Mouse (Mus musculus): Measurements from ENCODE around the gene Trim11. TPM values are rescaled to one million over a fixed set of nuclear protein-coding genes. Genes with fewer than 3 reads are reported as not detected.
A peak's percentile ranks its signal among the peaks of the same experiment; 100 is the strongest.

Trim11 gene
- 17.0 and 17.5 TPM in 2 replicates for polyA plus RNA-seq (2015; fragmentation: Nextera tagmentation; extraction: Ambion mirVana)

GRCm38 (mm10) chr11:58978027-58978705, at the start of gene Trim11:
Gene Trim11, plus strand, starts transcription at chr11:58978093.
- peak within 1 kb of the TSS; percentile 93 for H3K9ac ChIP-seq (ENCODE audit: low read depth, low read length)
- H3K4me3 ChIP-seq (ENCODE audit: low read length), result peak within 1 kb of the TSS; percentile 98
- peaks cover 7% of the 10 kb centered on the region; the same call in 1 of the 2 replicates for H3K36me3 ChIP-seq (ENCODE audit: control insufficient read depth, insufficient read depth, low read length)
- H3K9me3 ChIP-seq (ENCODE audit: control insufficient read depth, low read length), result no peaks in the 10 kb centered on the region
- ATAC-seq, result peak; percentile 75
- H3K4me2 ChIP-seq (ENCODE audit: low read depth, low read length), result peak within 1 kb of the TSS; percentile 93
- H3K27me3 ChIP-seq (replicated peaks; ENCODE audit: control insufficient read depth, insufficient read depth, low read length), result no peaks in the 10 kb centered on the region
- H3K27ac ChIP-seq (ENCODE audit: low read length), result peak within 1 kb of the TSS; percentile 81
- WGBS, result under 1% methylated on average over 64 of the region's 64 CpGs
- H3K4me1 ChIP-seq (ENCODE audit: control insufficient read depth, insufficient read depth, low read length), result peaks cover 32% of the 10 kb centered on the region

DNA sequence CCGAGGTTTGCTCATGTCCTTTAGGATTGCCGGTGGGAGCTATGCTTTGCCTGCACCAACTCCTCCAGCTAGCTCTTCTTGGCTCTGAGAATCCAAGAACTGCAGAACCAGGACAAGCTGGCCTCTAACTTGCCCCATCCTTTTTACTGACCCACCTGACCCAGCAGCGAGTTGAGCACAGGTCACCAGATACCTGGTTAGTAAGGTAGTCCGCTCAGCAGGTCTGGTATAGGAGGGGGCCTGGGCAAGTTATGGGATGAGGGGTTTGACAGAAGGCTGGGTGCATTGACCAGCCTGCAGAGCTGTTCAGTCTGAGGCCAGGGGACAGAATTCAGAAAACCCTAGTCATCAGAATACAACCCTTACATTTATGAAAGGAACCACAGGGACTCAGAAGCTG, 48.8 kb upstream of the Trim11 start:
- Histone ChIP-seq H3K4me2 (ENCODE audit: low read depth, low read length) (no peak overlapping the region), H3K4me3 (ENCODE audit: low read length) (no peak overlapping the region), H3K36me3 (ENCODE audit: control insufficient read depth, insufficient read depth, low read length) (peaks cover 13% of the 10 kb centered on the region; the same call in 1 of the 2 replicates), H3K4me1 (ENCODE audit: control insufficient read depth, insufficient read depth, low read length) (peaks cover 4% of the 10 kb centered on the region; the same call in 1 of the 2 replicates), H3K9ac (ENCODE audit: low read depth, low read length) (no peak overlapping the region), H3K9me3 (ENCODE audit: control insufficient read depth, low read length) (no peaks in the 10 kb centered on the region), H3K27ac (ENCODE audit: low read length) (no peak overlapping the region), H3K27me3 (replicated peaks; ENCODE audit: control insufficient read depth, insufficient read depth, low read length) (no peaks in the 10 kb centered on the region)
- WGBS, result 73% methylated on average over 4 of the region's 4 CpGs
- no peak for ATAC-seq

- Histone ChIP-seq H3K27me3 (replicated peaks; ENCODE audit: control insufficient read depth, insufficient read depth, low read length) (no peaks in the 10 kb centered on the region), H3K9ac (ENCODE audit: low read depth, low read length) (no peak overlapping the region), H3K4me3 (ENCODE audit: low read length) (no peak overlapping the region), H3K36me3 (ENCODE audit: control insufficient read depth, insufficient read depth, low read length) (peaks cover 13% of the 10 kb centered on the region; the same call in 1 of the 2 replicates), H3K27ac (ENCODE audit: low read length) (no peak overlapping the region), H3K4me2 (ENCODE audit: low read depth, low read length) (no peak overlapping the region), H3K4me1 (ENCODE audit: control insufficient read depth, insufficient read depth, low read length) (peaks cover 4% of the 10 kb centered on the region; the same call in 1 of the 2 replicates), H3K9me3 (ENCODE audit: control insufficient read depth, low read length) (no peaks in the 10 kb centered on the region)
- ATAC-seq, result 0 out of 2 replicates have a peak, but pooled peaks have one; percentile 17
- WGBS, result 40% methylated on average over 3 of the region's 3 CpGs
These were observed 48.3 kb upstream of the Trim11 start for GRCm38 (mm10) chr11:58929641-58930040.

DNA sequence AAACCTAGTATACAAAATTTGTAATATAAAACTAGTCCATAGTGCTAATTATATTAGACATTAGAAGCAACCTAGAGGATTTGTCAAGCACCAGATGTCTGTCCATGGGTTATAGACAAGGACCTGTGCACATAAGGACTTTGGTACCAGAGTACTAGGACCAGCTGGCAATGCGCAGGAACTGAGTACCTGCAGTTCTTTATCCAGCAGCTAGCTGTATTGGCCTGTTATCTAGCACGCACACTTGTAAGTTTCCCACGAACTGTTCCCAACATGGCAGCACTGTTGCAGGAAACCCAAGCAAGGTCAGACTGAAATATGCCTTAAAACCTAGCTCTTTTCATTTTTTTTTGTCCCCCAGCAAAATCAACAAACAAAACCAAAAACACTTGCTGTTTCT, 47.6 kb upstream of the Trim11 start:
- H3K27ac ChIP-seq (ENCODE audit: low read length), result no peak overlapping the region
- H3K36me3 ChIP-seq (ENCODE audit: control insufficient read depth, insufficient read depth, low read length), result peaks cover 13% of the 10 kb centered on the region; the same call in 1 of the 2 replicates
- no peak overlapping the region for H3K4me3 ChIP-seq (ENCODE audit: low read length)
- ATAC-seq, result no peak
- WGBS, result 85% methylated on average over 3 of the region's 3 CpGs
- H3K9ac ChIP-seq (ENCODE audit: low read depth, low read length), result no peak overlapping the region
- H3K27me3 ChIP-seq (replicated peaks; ENCODE audit: control insufficient read depth, insufficient read depth, low read length), result no peaks in the 10 kb centered on the region
- H3K9me3 ChIP-seq (ENCODE audit: control insufficient read depth, low read length), result no peaks in the 10 kb centered on the region
- peaks cover 4% of the 10 kb centered on the region; the same call in 1 of the 2 replicates for H3K4me1 ChIP-seq (ENCODE audit: control insufficient read depth, insufficient read depth, low read length)
- no peak overlapping the region for H3K4me2 ChIP-seq (ENCODE audit: low read depth, low read length)

DNA sequence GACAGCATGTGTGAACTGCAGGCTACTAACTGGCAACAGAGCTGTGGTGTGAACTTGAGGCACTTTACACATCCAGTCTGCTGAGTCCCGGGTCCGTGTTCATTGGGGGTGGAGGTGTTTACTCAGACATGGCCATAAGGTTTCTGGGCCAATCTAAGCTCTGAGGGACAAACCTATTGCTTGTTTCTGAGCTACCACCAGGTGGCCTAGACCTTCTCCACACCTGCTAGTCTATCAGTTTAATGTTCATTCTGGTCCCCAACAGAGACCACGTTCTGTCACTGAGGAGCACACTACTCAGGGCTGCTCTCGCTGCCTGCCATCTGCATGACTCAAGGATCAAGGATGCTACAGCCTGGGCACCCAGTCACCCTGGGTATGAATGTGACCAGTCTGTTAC, 46.3 kb upstream of the Trim11 start:
- no peaks in the 10 kb centered on the region for H3K9me3 ChIP-seq (ENCODE audit: control insufficient read depth, low read length)
- H3K4me1 ChIP-seq (ENCODE audit: control insufficient read depth, insufficient read depth, low read length), result peaks cover 4% of the 10 kb centered on the region; the same call in 1 of the 2 replicates
- ATAC-seq, result no peak; the same call in 1 of the 2 replicates
- H3K4me3 ChIP-seq (ENCODE audit: low read length), result no peak overlapping the region
- peaks cover 13% of the 10 kb centered on the region; the same call in 1 of the 2 replicates for H3K36me3 ChIP-seq (ENCODE audit: control insufficient read depth, insufficient read depth, low read length)
- no peaks in the 10 kb centered on the region for H3K27me3 ChIP-seq (replicated peaks; ENCODE audit: control insufficient read depth, insufficient read depth, low read length)
- no peak overlapping the region for H3K4me2 ChIP-seq (ENCODE audit: low read depth, low read length)
- 59% methylated on average over 4 of the region's 4 CpGs for WGBS
- H3K9ac ChIP-seq (ENCODE audit: low read depth, low read length), result no peak overlapping the region
- H3K27ac ChIP-seq (ENCODE audit: low read length), result no peak overlapping the region

DNA sequence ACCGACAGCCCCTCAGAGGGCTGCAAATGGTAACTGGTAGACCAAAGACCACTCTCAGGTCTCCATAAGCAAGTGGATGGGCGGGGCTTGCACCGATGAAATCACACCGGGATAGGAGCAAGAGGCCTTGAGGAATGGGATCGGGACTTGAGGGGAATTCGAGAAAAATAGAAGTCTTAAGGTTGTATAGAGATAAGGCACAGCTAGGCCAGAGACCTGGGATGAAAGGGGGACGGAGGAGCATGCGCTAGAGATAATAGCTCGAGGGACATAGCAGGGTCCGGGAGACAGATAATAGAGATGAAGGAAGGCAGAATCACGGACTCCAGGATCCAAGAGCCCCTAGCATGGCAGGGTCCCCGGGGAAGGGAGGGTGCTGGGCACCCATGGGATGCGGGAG, 40.0 kb upstream of the Trim11 start:
- Histone ChIP-seq H3K9me3 (ENCODE audit: control insufficient read depth, low read length) (no peaks in the 10 kb centered on the region), H3K4me1 (ENCODE audit: control insufficient read depth, insufficient read depth, low read length) (peaks cover 10% of the 10 kb centered on the region)

GRCm38 (mm10) chr11:58938322-58939087, 39.4 kb upstream of the Trim11 start, which contains the start of gene Rnf187:
Gene Rnf187, minus strand, starts transcription at chr11:58938916.
- Histone ChIP-seq H3K27me3 (replicated peaks; ENCODE audit: control insufficient read depth, insufficient read depth, low read length) (no peaks in the 10 kb centered on the region), H3K9me3 (ENCODE audit: control insufficient read depth, low read length) (no peaks in the 10 kb centered on the region), H3K4me3 (ENCODE audit: low read length) (peak within 1 kb of the TSS; percentile 88), H3K36me3 (ENCODE audit: control insufficient read depth, insufficient read depth, low read length) (peaks cover 3% of the 10 kb centered on the region; the same call in 1 of the 2 replicates), H3K9ac (ENCODE audit: low read depth, low read length) (peak within 1 kb of the TSS; percentile 95), H3K27ac (ENCODE audit: low read length) (peak within 1 kb of the TSS; percentile 88), H3K4me1 (ENCODE audit: control insufficient read depth, insufficient read depth, low read length) (peaks cover 10% of the 10 kb centered on the region), H3K4me2 (ENCODE audit: low read depth, low read length) (peak within 1 kb of the TSS; percentile 90)
- WGBS, result under 1% methylated on average over 95 of the region's 95 CpGs
- ATAC-seq, result peak; percentile 97

More for the DNA sequence above, 40.0 kb upstream of the Trim11 start:
- peak overlapping the region; percentile 90 for H3K4me2 ChIP-seq (ENCODE audit: low read depth, low read length)
- peak overlapping the region; percentile 88 for H3K27ac ChIP-seq (ENCODE audit: low read length)
- peak overlapping the region; percentile 95 for H3K9ac ChIP-seq (ENCODE audit: low read depth, low read length)
- H3K36me3 ChIP-seq (ENCODE audit: control insufficient read depth, insufficient read depth, low read length), result peaks cover 9% of the 10 kb centered on the region; the same call in 1 of the 2 replicates
- under 1% methylated on average over 13 of the region's 13 CpGs for WGBS
- H3K4me3 ChIP-seq (ENCODE audit: low read length), result peak overlapping the region; percentile 88
- no peaks in the 10 kb centered on the region for H3K27me3 ChIP-seq (replicated peaks; ENCODE audit: control insufficient read depth, insufficient read depth, low read length)
- 0 out of 2 replicates have a peak, but pooled peaks have one; percentile 2 for ATAC-seq

- no peaks in the 10 kb centered on the region for H3K27me3 ChIP-seq (replicated peaks; ENCODE audit: control insufficient read depth, insufficient read depth, low read length)
- H3K27ac ChIP-seq (ENCODE audit: low read length), result no peak overlapping the region
- peaks cover 10% of the 10 kb centered on the region for H3K4me1 ChIP-seq (ENCODE audit: control insufficient read depth, insufficient read depth, low read length)
- H3K9me3 ChIP-seq (ENCODE audit: control insufficient read depth, low read length), result no peaks in the 10 kb centered on the region
- peak; percentile 12 for ATAC-seq
- H3K9ac ChIP-seq (ENCODE audit: low read depth, low read length), result peak overlapping the region; percentile 95; the same call in 1 of the 2 replicates
- peak overlapping the region; percentile 28 for H3K4me2 ChIP-seq (ENCODE audit: low read depth, low read length)
- peak overlapping the region; percentile 88 for H3K4me3 ChIP-seq (ENCODE audit: low read length)
- H3K36me3 ChIP-seq (ENCODE audit: control insufficient read depth, insufficient read depth, low read length), result no peaks in the 10 kb centered on the region
- 9% methylated on average over 6 of the region's 6 CpGs for WGBS
These were observed 38.8 kb upstream of the Trim11 start for GRCm38 (mm10) chr11:58939088-58939439.

DNA sequence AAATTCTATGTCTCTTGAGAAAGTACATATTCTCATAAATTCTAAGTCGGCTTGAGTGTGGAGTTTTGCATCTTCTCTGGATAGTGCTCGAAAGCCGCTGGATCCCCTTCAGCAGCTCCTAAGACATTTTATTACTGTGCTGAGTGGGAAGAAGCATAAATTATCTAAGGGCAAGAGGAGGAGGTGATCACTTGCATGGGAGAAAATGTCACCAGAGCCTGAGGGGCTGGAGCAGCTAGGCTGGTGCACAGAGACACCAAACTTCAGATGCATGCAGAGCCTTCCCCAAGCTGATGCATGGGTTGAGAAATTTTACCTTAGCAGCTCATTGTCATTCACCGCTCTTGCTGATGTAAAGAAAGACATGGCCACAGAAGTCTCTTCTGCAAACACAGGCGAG, 33.8 kb upstream of the Trim11 start:
- Histone ChIP-seq H3K36me3 (ENCODE audit: control insufficient read depth, insufficient read depth, low read length) (no peaks in the 10 kb centered on the region), H3K4me2 (ENCODE audit: low read depth, low read length) (no peak overlapping the region), H3K27me3 (replicated peaks; ENCODE audit: control insufficient read depth, insufficient read depth, low read length) (no peaks in the 10 kb centered on the region), H3K27ac (ENCODE audit: low read length) (no peak overlapping the region), H3K4me1 (ENCODE audit: control insufficient read depth, insufficient read depth, low read length) (peaks cover 8% of the 10 kb centered on the region), H3K4me3 (ENCODE audit: low read length) (no peak overlapping the region), H3K9me3 (ENCODE audit: control insufficient read depth, low read length) (no peaks in the 10 kb centered on the region), H3K9ac (ENCODE audit: low read depth, low read length) (no peak overlapping the region)
- 73% methylated on average over 5 of the region's 5 CpGs for WGBS
- ATAC-seq, result no peak
